Mouse (Mus musculus) forebrain, embryonic 12.5 days (tissue): ENCODE measurements at regions not wholly inside any gene's neighbourhood (a gene's known extent, or its start where the extent isn't known, plus 50 kb on each side); places are given as distances from the start of the nearest gene placed in this dataset.
A peak's percentile ranks its signal among the peaks of the same experiment; 100 is the strongest.
"Not testable (repeated sequence)": the region's sequence is repeated elsewhere in the genome, so short reads cannot be mapped to it uniquely, and the experiment has no call there.

Source experiments
- ATAC-seq: fragments of 200-750 bp; cut with Nextera tagmentation; 2 replicates; pipeline ENCODE4 v1.8.0; 2017; ENCODE audit warnings: moderate TSS enrichment; ENCODE audit not compliant: low FRiP score
- H3K27ac ChIP-seq: fragments of 300-500 bp; sonication (generic); 2 replicates; pipeline ENCODE4 v1.5.1; 2016; ENCODE audit warnings: mild to moderate bottlenecking
- H3K27me3 ChIP-seq: fragments of 300-500 bp; sonication (generic); 2 replicates; pipeline ENCODE4 v1.6.1; 2016; ENCODE audit warnings: mild to moderate bottlenecking
- H3K36me3 ChIP-seq: fragments of 300-500 bp; sonication (generic); replicated peaks from 2 replicates; pipeline ENCODE4 v1.6.1; 2016; ENCODE audit warnings: mild to moderate bottlenecking
- H3K4me1 ChIP-seq: fragments of 300-500 bp; sonication (generic); 2 replicates; pipeline ENCODE4 v1.6.1; 2016
- H3K4me2 ChIP-seq: fragments of 300-500 bp; sonication (generic); 2 replicates; pipeline ENCODE4 v1.6.1; 2016; ENCODE audit warnings: mild to moderate bottlenecking, moderate library complexity
- H3K4me3 ChIP-seq: fragments of 300-500 bp; sonication (generic); replicated peaks from 2 replicates; pipeline ENCODE4 v1.5.1; 2016; ENCODE audit warnings: mild to moderate bottlenecking
- H3K9ac ChIP-seq: fragments of 300-500 bp; sonication (generic); 2 replicates; pipeline ENCODE4 v1.6.1; 2016; ENCODE audit warnings: mild to moderate bottlenecking
- H3K9me3 ChIP-seq: fragments of 300-500 bp; sonication (generic); 2 replicates; pipeline ENCODE4 v1.6.1; 2016
- WGBS: fragments of 180-500 bp; shearing (Covaris S2); methylation state at CpG from one replicate; pipeline ENCODE4 v1.1.7; 2016; 5-methylcytosine and 5-hydroxymethylcytosine counted together

- Histone ChIP-seq H3K36me3 (no peaks in the 10 kb centered on the region), H3K27me3 (no peaks in the 10 kb centered on the region), H3K9me3 (no peaks in the 10 kb centered on the region), H3K9ac (no peak overlapping the region), H3K27ac (peak overlapping the region; percentile 46; the same call in 1 of the 2 replicates), H3K4me3 (no peak overlapping the region), H3K4me1 (no peaks in the 10 kb centered on the region; the same call in 1 of the 2 replicates), H3K4me2 (no peak overlapping the region)
- ATAC-seq, result peak; percentile 72
- 65% methylated on average over 2 of the region's 2 CpGs for WGBS
Measured at GRCm38 (mm10) chr10:34667203-34667602, 184.0 kb downstream of the Frk start.

- WGBS, result 72% methylated on average over 5 of the region's 5 CpGs
- Histone ChIP-seq H3K9me3 (no peaks in the 10 kb centered on the region), H3K4me3 (no peak overlapping the region), H3K36me3 (no peaks in the 10 kb centered on the region), H3K27me3 (no peaks in the 10 kb centered on the region), H3K4me2 (no peak overlapping the region), H3K27ac (peak overlapping the region; percentile 36; the same call in 1 of the 2 replicates), H3K9ac (no peak overlapping the region), H3K4me1 (no peaks in the 10 kb centered on the region; the same call in 1 of the 2 replicates)
- ATAC-seq, result peak; percentile 65
Measured at GRCm38 (mm10) chr10:34667735-34668439, 184.7 kb downstream of the Frk start.

- Histone ChIP-seq H3K4me3 (no peak overlapping the region), H3K9ac (no peak overlapping the region), H3K36me3 (no peaks in the 10 kb centered on the region), H3K4me1 (no peaks in the 10 kb centered on the region; the same call in 1 of the 2 replicates), H3K4me2 (no peak overlapping the region), H3K27ac (no peak overlapping the region), H3K9me3 (no peaks in the 10 kb centered on the region), H3K27me3 (no peaks in the 10 kb centered on the region)
- 84% methylated on average over 2 of the region's 2 CpGs for WGBS
- no peak for ATAC-seq
Measured at GRCm38 (mm10) chr10:34671791-34672190, 188.6 kb downstream of the Frk start.

- ATAC-seq, H3K4me3 ChIP-seq, H3K27me3 ChIP-seq, H3K9ac ChIP-seq, H3K36me3 ChIP-seq, H3K4me2 ChIP-seq, H3K4me1 ChIP-seq, H3K27ac ChIP-seq, H3K9me3 ChIP-seq: not testable (repeated sequence)
- WGBS, result 80% methylated on average over 9 of the region's 9 CpGs
Measured at GRCm38 (mm10) chr10:34699414-34699813, 216.2 kb downstream of the Frk start.

- H3K27me3 ChIP-seq, result no peaks in the 10 kb centered on the region
- H3K4me3 ChIP-seq, result no peak overlapping the region
- no peak overlapping the region for H3K4me2 ChIP-seq
- no peaks in the 10 kb centered on the region for H3K9me3 ChIP-seq
- no peaks in the 10 kb centered on the region for H3K36me3 ChIP-seq
- no peak for ATAC-seq
- WGBS, result 72% methylated on average over 1 of the region's 1 CpGs
- no peak overlapping the region for H3K27ac ChIP-seq
- H3K9ac ChIP-seq, result no peak overlapping the region
- H3K4me1 ChIP-seq, result no peaks in the 10 kb centered on the region
Measured at GRCm38 (mm10) chr10:34701956-34702355, 218.8 kb downstream of the Frk start.

GRCm38 (mm10) chr10:34705416-34705815, 222.2 kb downstream of the Frk start:
- Histone ChIP-seq H3K9ac (no peak overlapping the region), H3K9me3 (no peaks in the 10 kb centered on the region), H3K4me1 (no peaks in the 10 kb centered on the region), H3K27me3 (no peaks in the 10 kb centered on the region), H3K4me2 (no peak overlapping the region), H3K4me3 (no peak overlapping the region), H3K36me3 (no peaks in the 10 kb centered on the region), H3K27ac (no peak overlapping the region)
- ATAC-seq, result no peak
- 90% methylated on average over 12 of the region's 12 CpGs for WGBS

- H3K4me1 ChIP-seq, result no peaks in the 10 kb centered on the region
- H3K4me3 ChIP-seq, result no peak overlapping the region
- H3K27me3 ChIP-seq, result no peaks in the 10 kb centered on the region
- no peak overlapping the region for H3K4me2 ChIP-seq
- no peak overlapping the region for H3K9ac ChIP-seq
- no peak for ATAC-seq
- no peaks in the 10 kb centered on the region for H3K36me3 ChIP-seq
- H3K27ac ChIP-seq, result no peak overlapping the region
- 75% methylated on average over 2 of the region's 2 CpGs for WGBS
- H3K9me3 ChIP-seq, result 0 out of 2 replicates have a peak, but pooled peaks cover 2% of the 10 kb centered on the region
Measured at GRCm38 (mm10) chr10:34731249-34731648, 248.1 kb downstream of the Frk start.

GRCm38 (mm10) chr10:34762426-34762825, 279.2 kb downstream of the Frk start:
- ATAC-seq, result no peak
- no peaks in the 10 kb centered on the region for H3K4me1 ChIP-seq

GRCm38 (mm10) chr10:34792099-34792498, 308.9 kb downstream of the Frk start:
- Histone ChIP-seq H3K4me1 (no peaks in the 10 kb centered on the region), H3K9me3 (no peaks in the 10 kb centered on the region), H3K9ac (no peak overlapping the region), H3K27me3 (no peaks in the 10 kb centered on the region), H3K4me2 (no peak overlapping the region), H3K27ac (no peak overlapping the region), H3K36me3 (no peaks in the 10 kb centered on the region), H3K4me3 (no peak overlapping the region)
- WGBS, result 58% methylated on average over 2 of the region's 2 CpGs
- no peak for ATAC-seq

More at GRCm38 (mm10) chr10:34762426-34762825, 279.2 kb downstream of the Frk start:
- Histone ChIP-seq H3K9me3 (no peaks in the 10 kb centered on the region), H3K27ac (no peak overlapping the region), H3K9ac (no peak overlapping the region), H3K4me3 (no peak overlapping the region), H3K4me2 (no peak overlapping the region), H3K27me3 (no peaks in the 10 kb centered on the region), H3K36me3 (no peaks in the 10 kb centered on the region)

GRCm38 (mm10) chr10:34811131-34811530, 327.9 kb downstream of the Frk start:
- H3K4me3 ChIP-seq, result no peak overlapping the region
- no peaks in the 10 kb centered on the region for H3K36me3 ChIP-seq
- no peaks in the 10 kb centered on the region for H3K4me1 ChIP-seq
- H3K27me3 ChIP-seq, result no peaks in the 10 kb centered on the region
- no peak overlapping the region for H3K9ac ChIP-seq
- H3K9me3 ChIP-seq, result no peaks in the 10 kb centered on the region
- 87% methylated on average over 3 of the region's 3 CpGs for WGBS
- no peak overlapping the region for H3K27ac ChIP-seq
- no peak for ATAC-seq
- no peak overlapping the region for H3K4me2 ChIP-seq

GRCm38 (mm10) chr10:34824121-34824520, 340.9 kb downstream of the Frk start:
- no peak overlapping the region for H3K4me2 ChIP-seq
- no peak overlapping the region for H3K27ac ChIP-seq
- H3K4me3 ChIP-seq, result no peak overlapping the region
- no peaks in the 10 kb centered on the region for H3K9me3 ChIP-seq
- H3K9ac ChIP-seq, result no peak overlapping the region
- no peak for ATAC-seq
- no peaks in the 10 kb centered on the region for H3K27me3 ChIP-seq
- H3K36me3 ChIP-seq, result no peaks in the 10 kb centered on the region
- H3K4me1 ChIP-seq, result no peaks in the 10 kb centered on the region

- WGBS, result 78% methylated on average over 3 of the region's 3 CpGs
- no peak overlapping the region for H3K4me2 ChIP-seq
- ATAC-seq, result no peak
- H3K36me3 ChIP-seq, result no peaks in the 10 kb centered on the region
- H3K4me1 ChIP-seq, result no peaks in the 10 kb centered on the region
- no peak overlapping the region for H3K27ac ChIP-seq
- H3K27me3 ChIP-seq, result no peaks in the 10 kb centered on the region
- H3K9me3 ChIP-seq, result no peaks in the 10 kb centered on the region
- H3K9ac ChIP-seq, result no peak overlapping the region
- H3K4me3 ChIP-seq, result no peak overlapping the region
Measured at GRCm38 (mm10) chr10:34842015-34842504, 358.9 kb downstream of the Frk start.

GRCm38 (mm10) chr10:34856494-34857146, 373.4 kb downstream of the Frk start:
- 66% methylated on average over 1 of the region's 1 CpGs for WGBS
- no peak overlapping the region for H3K9ac ChIP-seq
- no peak overlapping the region for H3K4me2 ChIP-seq
- H3K4me1 ChIP-seq, result no peaks in the 10 kb centered on the region
- no peak overlapping the region for H3K4me3 ChIP-seq
- H3K27me3 ChIP-seq, result no peaks in the 10 kb centered on the region
- H3K36me3 ChIP-seq, result no peaks in the 10 kb centered on the region
- no peak overlapping the region for H3K27ac ChIP-seq
- ATAC-seq, result no peak
- no peaks in the 10 kb centered on the region for H3K9me3 ChIP-seq
